Mouse (Mus musculus) cerebellum, adult 9-11 months (tissue): Measurements from ENCODE around the gene Cttnbp2nl.

Source experiments
- DNase-seq: peaks from one replicate; pipeline ENCODE4 v3.0.0; 2022

Gene Cttnbp2nl

DNA sequence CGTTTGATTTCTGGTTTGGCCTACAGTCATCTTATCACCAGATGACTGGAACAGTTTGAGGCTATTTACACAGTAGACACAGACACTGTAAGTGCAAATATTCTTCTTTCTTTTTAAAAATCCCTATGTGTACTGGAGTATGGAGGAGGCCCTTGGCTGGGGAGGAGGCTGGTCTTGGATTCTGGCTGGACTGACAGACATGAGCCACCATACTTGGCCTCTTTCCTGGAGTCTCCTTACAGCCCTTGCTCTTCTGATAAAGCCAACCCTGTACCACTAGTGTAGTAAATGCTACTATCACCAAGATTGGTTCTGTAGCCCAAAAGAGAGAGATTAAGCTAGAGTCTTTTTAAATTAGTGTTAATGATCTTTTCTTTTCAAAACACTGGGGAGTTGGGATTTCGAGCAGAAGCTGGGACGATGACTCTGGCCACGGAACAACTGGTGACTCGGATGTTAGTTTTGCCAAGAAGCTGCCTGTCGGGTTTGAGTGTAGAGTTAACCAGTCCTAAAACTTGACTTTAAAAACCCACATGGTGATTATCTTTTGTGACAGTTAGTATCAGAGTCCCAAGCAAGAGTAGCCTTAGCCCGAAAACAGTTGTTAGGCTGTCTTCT, 40.1 kb downstream of the Cttnbp2nl start:
- DNase-seq = no peak

DNA sequence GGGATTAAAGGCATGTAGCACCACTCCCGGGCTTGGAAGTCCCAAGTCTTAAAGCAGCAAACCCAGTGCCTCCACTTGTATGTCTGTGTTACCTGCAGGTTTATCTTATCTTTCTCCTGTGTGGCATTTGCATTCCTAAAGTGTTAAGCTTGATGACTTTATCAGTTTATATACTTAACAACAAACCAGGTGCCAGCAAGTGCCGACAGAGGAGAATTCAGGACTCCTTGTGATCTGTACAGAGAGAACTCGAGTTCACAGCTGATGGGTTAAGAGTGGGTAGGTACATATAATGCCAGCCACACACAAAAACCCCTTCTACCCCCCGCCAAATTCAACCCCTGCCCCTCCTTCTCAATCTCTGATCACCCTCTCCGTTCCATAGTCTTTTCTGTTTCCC, 41.1 kb downstream of the Cttnbp2nl start:
- no peak for DNase-seq

DNA sequence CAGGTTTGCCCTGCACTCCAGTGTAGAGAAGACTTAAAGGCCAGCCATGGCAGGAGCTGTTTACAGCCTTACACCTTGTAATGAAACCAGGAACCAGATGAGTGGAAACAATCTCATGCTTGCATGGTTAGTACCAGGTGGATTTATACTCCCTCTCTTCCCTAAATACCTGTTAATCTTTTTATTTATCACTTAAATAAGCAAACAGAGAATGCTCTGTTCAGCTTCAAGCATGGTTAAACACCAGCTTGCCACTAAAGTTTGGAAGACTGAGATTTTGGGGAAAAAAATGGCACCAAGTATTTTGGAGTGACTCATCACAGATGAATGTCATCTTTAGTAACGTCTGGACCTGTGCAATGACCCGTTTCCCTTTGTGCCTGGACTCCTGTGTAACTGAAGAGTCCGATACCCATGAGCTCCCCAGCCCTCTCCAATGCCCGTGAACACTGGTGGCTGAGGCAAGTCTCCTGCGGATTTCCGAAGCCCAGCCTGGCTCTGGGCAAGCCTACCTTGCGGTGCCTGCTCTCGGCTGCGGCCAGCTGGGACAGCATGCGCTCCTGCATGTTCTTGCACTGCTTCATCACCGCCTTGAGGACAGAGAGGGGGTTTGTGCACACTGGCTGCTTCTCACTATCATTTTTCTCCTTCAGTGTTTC, 42.1 kb downstream of the Cttnbp2nl start:
- DNase-seq = no peak

DNA sequence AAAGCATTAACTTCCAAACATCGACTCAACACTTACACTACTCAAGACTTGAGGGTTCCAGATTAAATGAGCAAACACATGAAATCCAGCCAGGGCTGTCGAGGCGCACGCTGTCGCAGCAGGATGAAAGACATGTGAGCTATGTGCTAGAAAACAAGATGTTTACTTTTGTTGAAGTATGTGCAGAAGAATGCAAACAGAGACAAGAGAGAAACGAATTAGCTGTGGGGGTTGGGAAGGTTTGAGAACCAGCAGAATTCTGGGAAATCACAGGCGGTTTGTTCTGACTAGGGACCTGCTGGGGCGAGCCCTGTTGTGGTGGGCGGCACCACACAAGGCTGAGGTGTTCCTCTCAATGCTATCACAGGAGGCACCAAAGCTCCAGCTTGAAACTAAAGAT, 44.9 kb downstream of the Cttnbp2nl start:
- DNase-seq = no peak

DNA sequence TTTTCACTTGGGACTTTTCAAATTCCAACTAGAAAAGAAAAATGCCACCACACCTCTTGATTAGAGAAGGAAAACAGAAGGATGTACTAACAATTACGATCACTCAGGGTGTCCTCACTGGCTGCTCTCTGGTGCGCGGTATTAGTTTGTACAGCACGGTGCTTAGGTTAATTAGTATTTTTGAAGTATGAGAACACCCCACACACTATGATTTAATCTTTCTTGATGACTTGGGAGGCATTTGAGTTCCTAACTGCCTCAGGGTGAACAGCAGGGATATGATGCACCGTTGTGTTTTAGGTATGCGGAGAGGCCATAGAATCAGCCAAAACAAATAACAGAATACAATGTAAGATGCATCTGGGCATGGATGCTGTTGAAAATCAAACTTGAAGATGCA, 46.8 kb downstream of the Cttnbp2nl start:
- DNase-seq = no peak

DNA sequence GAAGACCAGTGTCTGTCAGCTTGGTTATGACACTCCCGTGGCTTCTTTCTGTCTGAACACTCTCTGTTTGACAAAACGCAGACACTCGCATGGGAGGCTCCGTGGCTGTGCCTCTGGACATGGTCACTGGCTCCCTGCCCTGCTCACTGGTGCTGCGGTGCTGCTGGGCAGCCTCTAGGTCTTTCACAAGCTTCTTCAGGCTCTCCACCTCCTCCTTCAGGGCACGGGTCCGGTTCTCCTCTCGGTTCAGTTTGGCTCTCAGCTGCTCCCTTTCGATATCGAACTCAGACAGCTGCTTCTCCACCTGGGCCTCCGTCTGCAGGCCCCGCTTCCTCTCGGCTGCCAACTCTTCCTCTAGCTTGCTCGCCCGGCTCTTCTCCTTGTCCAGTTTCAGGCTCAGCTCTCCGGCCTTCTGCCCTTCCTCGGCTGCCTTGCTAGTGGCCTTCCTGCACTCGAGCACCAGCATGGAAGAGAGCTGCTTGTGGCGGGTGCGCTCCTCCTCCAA, 47.3 kb downstream of the Cttnbp2nl start:
- DNase-seq = no peak

DNA sequence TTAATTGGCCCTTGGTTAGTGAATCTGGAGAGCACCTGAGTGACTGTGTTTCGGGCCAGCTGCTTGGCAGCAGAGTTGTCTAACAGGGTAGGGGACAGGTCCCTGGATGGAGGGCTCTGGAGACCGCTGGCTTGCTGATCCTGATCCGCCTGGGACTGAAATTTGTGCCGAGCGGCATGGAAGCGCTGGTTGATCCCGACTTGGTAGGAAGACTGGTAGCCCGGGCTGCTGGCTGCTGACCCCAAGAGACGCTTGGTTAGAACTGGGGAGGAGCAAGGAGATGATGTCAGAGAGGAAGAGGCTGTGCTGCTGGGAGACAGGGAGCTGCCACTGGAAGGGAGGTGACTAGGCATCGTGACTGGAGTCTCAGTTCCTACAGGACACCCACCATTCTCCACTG, 47.9 kb downstream of the Cttnbp2nl start:
- no peak for DNase-seq

DNA sequence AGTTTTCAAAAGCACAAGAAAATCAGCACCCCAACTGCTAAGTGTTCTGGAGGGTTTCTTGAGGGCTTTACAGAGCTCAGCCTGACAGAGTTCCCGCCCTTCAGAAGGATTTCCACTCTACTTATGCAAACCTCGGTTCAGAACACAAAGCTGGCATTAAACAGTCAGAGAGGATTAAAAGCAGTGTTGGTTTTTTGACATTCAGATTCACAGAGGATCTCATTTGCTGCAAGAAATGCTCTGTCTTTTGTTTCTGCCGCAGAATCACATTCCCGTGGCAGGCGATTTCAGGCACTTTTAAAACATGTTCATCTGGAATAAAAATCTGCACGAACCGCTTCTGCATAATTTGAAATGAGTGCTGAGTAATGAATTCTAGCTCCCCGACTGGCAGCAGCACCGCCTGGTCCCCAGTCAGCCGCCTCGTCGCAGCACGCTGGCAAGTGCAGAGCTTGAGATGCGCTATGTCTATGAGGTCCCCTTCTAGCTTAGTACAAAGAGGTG, 48.9 kb downstream of the Cttnbp2nl start:
- no peak for DNase-seq

DNA sequence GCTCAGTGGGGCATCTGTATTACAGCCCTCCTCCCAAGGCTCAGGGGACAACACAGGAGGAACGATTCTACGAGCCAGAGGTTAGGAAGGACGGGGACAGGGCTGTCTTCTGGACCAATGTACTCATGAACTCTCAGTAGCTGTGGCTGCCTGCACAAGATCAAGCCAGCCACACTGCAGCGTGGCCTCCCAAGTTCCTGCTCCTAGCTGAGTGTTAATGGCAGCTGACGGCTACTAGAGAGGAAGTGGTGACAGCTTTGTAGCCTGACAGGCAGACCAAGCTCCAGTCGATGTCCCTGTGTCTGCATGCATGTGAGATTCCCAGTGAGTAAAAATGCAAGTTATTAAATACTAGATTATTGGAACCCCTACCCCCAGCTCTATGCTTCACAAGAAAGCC, 51.6 kb downstream of the Cttnbp2nl start:
- no peak for DNase-seq

DNA sequence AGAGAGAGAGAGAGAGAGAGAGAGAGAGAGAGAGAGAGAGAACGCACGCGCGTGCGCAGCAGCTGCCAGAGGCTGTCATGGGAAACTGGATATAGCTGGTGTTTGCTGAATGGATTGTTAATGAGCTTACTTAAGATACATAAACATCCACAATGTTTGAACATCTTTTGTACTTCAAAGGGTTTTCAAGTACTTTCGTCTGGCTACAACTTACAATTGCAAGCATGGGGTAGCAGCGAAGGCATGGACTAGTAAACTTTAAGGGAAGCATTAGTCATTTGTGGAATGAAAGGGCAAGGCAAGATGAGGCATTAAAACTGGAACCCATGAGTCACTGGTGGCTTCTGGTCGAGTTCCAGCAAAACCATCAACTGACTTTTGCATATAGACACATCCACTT, 52.4 kb downstream of the Cttnbp2nl start:
- DNase-seq = no peak

DNA sequence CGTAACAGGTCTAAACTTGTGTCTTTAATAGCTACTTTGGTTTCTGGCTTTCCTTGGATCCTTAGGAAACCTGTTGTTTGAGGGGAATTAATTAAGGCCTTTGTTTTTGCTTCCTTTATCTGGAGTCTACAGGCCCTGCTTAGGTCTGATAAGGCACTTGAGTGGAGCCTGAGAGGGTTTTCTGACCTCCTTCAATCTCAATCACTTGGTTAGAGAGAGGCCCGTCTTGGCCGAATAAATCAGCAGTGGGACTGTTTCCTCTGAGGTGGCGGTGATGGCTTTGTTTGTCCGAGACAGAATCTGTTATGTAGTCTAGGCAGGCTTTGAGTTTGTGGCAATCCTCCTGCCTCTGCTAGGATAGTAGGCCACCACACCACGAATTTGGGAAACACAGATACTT, 55.4 kb downstream of the Cttnbp2nl start:
- DNase-seq = no peak

DNA sequence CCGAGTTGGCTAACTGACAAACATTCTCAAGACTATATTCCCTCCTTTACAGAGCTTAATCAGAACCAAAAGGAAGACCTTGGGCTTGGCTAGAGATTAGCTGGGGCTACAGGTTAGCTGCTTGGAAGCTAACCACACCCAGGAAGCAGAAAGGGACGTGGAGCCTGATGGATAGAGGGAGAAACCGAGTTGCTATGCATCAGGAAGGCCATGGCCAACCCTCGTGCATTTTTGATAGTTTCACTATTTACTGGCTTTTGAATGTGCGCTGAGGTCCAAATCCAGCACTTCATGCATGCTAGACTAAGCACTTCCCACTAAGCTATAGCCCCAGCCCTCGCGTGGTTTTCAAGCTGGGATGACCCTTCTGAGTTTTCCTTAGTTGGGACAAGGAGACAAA, 57.2 kb downstream of the Cttnbp2nl start:
- no peak for DNase-seq

DNA sequence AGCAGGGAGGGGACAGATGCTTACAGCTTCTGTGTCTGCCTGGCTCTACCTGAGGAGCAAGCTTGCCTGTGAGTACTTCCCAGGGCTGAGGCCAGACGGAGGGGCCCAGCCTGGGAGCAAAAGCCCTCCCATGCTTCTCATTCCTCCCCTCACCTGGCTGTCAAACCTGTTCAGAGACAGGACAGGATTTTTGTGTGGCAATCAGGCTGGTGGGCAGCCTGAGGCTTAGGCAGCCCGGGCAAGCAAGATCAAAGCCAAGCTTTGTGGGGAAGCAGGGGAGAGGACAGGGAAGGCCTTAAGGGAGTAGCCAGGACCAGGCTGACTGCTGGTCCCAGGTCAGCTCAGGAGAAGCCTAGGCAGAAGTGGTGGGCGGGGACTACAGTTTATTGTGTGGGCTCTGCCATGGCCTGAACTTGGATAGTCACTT, 58.5 kb downstream of the Cttnbp2nl start:
- no peak for DNase-seq

DNA sequence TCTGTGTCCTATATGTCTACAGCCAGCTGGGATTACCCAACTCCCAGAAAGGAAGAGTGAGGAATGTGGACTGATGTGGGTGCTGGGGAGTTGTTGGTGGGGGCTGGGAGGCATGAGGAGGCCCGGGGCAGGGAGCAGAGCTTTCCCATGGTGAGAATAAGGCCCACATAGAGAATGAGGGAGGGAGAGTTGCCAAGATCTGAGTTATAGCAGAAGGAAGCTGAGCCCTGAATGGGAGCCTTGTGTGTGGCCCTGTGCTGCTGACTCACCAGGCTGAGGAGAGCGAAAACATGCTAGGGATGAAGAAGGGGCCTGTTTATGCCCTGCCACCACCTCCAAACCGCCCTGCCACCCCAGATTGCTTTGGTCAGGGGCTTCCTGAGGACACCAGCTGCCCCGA, 59.1 kb downstream of the Cttnbp2nl start:
- DNase-seq = peak; percentile 41

DNA sequence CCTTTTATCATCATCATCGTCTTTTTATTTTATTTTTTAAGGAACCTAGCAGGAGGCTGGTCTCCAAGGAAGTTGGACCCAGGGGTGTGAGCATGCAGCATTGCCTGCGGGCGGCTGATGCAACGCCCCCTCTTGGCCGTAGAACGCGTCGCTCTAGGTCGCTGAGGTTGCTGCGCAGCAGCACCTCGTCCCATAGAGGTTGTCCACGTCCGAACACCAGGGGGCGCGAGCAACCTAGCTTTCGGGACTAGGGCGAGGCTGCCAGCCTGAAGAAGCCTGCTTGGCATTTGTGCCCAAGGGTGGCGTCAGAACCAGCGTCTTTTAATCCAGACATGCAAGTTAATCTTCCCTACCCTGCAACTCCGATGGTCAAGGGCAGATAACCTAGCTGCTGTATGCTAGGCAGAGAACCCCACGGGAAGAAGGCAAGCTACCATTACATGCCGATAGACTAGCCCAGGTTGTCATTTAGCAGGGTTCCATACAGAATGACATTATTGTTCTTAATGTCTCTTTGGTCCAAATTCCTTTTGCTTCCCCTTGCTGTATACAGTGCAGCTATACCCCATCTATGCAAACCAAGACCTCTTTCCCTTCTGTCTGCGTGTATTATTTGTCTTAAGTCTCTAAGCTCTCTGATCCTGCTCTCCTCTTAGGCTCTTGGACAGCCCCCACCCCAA, 60.1 kb downstream of the Cttnbp2nl start:
- peak; percentile 85 for DNase-seq

DNA sequence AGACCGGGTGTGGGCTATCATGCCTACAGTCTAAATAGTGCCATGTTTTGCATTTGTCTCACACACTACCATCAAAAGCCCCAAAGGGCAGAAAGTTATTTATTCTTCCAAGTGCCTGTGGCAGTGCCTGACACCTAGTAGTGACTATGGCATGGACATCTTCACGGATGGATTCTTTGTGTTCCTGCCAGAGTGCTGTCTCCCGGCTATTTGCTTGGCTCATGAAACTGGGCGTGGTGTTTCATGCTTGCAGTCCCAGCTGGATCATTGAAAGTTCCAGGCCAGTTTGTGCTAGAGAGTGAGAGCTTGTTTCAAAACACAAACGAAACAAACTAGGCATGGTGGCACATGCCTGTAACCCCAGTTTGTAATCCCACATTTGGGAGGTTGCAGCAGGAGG, 61.2 kb downstream of the Cttnbp2nl start:
- no peak for DNase-seq

DNA sequence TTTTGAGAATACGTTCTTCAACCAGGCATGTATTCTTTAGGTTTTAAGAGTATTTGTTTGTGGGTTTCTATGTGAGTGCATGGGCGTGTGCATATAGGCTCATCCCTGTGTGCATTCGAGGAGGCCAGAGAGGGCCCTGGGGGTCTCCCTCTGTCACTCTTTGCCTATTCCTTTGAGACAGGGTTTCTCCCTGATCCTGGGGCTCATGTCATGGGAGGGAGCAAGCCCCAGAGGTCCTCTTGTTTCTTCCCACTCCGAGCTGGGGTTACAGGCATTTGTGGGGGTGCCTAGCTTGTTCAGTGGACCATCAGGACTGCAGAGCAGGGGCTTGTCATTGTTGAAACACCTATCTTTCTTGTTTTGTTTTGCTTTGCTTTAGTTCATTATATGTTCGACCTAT, 65.1 kb downstream of the Cttnbp2nl start:
- DNase-seq = no peak

DNA sequence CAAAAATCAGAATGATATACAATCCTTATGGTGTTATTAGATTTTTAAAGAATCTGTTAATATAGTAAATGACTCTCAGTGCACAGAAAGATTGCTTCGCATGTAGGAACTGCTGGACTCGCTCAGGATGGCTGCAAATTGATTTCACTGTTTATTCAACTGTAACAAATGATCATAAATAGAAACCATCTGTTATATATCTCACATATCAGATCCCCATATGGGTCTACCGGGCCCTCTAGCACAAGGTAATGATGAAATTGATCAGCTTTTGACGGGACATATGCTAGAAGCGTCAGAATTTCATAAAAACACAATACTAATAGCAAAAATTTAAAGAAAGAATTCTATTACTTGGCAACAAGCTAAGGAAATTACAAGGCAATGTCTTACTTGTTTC, 73.2 kb downstream of the Cttnbp2nl start:
- DNase-seq = no peak

DNA sequence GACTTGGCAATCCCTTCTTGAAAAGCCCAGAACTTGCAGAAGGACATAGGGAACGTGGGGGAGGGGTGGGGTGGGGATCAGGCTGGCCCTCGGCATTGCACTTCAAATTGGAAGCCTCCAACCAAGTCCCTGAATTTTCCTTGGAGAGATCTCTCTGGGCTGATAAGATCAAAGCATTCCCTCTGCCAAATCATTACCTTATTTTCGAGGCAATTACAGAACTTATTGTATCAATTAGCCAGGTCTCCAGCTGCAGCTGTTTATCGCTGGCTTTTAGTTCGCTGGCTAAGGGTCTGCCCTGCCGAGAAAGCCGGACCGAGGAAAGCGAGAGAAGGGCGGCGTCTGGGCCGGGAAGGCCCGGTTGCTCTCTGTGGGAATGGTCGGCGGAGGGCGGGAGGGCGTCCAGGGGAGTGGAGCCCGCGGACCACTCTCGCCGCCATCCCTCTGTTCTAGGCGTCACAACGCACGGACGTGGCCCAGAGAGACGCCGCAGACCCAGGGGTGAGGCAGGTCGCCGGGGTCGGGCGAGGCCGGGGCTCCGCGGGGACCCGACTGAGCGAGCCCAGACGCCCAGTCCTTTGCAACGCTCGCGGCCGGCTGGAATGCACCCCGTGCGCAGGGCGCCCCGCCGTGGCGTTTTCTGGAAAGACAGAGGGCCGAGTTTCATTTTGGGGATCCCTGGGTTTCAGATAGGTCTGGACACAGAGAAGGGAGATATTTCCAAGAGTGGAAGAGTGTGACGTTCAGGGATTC, 85.2 kb downstream of the Cttnbp2nl start:
- peak; percentile 24 for DNase-seq

DNA sequence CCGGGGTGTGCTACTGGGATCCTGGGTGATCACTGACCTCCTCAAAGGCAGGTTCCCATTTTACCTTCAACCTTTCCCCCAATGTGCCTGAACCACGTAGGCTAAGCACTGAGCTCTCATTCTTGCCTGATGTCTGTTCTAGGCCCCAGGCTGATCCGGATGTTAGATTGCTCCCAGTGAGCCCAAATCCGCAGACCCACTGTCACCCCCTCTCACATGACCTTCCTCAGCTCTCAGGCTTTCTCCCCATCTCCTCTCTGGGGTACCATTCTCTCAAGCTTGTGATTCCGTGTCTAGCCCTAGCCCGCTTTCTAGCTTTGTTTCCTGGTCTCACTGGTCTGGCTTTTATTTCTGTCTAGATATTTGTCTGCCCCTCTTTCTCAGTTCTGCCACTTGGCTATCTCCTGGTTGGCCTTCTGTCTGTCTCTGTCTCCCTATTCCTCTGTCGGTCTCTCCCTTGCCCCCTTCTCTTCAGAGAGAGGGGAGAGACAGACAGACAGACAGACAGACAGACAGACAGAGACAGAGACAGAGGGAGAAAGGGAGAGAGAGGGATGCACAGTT, 86.9 kb downstream of the Cttnbp2nl start:
- DNase-seq = no peak

DNA sequence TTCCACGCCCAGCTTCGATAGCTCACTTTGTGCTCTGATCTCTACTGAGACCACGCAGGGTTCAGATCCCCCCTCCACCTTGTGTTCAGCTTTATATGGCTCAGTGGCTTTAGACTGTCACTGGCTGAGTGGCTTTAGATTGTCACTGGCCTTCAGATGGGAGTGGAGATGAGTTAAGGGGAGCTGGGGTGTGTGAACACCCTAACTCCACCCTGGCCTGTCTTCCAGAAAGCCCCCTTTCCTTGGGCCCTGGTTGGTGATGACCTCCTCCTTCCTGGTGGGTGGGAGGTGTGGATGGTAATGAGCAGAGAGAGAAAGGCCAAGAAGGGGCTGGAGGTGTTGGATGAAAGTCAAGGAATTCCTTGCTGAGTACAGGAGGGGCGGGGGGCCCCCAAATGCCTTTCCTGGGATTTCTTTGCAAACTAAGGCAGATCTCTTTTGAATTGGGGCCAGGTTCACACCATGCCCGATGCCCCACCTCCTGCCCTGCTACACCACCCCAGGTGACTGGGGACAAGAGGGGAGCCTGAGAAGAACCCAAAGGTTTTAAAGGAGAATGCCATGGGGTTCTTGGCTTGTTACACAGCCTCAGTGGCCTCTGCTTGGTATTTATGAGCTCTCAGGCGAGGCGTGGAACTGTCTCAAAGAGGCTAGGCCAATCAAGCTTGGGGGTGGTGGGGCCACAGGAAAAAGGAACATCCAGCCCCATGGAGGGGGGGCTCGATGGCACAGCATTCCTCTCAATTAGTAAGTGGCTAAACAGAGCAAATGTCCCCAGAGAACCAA, 87.7 kb downstream of the Cttnbp2nl start:
- no peak for DNase-seq
